Mouse (Mus musculus) thymus, adult 2 months (tissue): ENCODE measurements around the gene Syn2.

Source experiments
- CTCF ChIP-seq: fragments of 200-500 bp; IDR thresholded peaks from 2 replicates; pipeline ENCODE4 v1.5.1; 2012; ENCODE audit warnings: mild to moderate bottlenecking, control low read depth, low read length, moderate library complexity, borderline replicate concordance; ENCODE audit not compliant: control insufficient read depth, poor library complexity, insufficient read depth; ENCODE audit errors: extremely low read depth
- POLR2A ChIP-seq: fragments of 200-500 bp; IDR thresholded peaks from 2 replicates; pipeline ENCODE4 v1.6.1; 2012; ENCODE audit warnings: mild to moderate bottlenecking, low read length, control low read depth, moderate library complexity; ENCODE audit not compliant: control insufficient read depth, poor library complexity, insufficient read depth; ENCODE audit errors: extremely low read depth

DNA sequence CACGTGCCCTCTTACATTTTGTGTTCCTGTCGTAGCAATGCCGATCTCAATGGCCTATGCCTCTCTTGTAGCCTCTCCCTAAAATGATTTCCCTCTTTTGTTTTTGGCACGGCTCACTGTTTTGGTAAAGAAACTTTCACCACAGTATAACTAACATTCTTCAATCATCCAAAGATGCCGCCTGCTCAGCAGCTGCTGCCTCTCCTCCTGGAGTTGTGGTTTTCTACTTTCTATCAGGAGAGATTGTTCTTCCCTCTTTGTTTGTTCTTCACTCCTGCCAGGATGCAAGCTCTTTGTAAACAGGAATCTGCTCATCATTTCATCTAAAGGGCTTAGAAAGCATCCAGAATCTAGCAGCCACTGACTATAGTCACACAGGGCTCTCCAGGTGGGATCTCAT is 132.1 kb downstream of the Syn2 start:
- TF ChIP-seq CTCF (no peak), POLR2A (no peak)
